Mouse (Mus musculus) MEL (cell line): ENCODE measurements around the gene Polr1e. TPM values are rescaled to one million over a fixed set of nuclear protein-coding genes. Genes with fewer than 3 reads are reported as not detected.
A peak's percentile ranks its signal among the peaks of the same experiment; 100 is the strongest.

Source experiments
- DNase-seq: peaks from one replicate; pipeline ENCODE4 v3.0.0; 2011; ENCODE audit warnings: low read depth, low spot score
- H3K27ac ChIP-seq: 2 replicates; pipeline ENCODE4 v1.5.1; 2012; ENCODE audit warnings: low read depth, mild to moderate bottlenecking, control low read depth, low read length, moderate library complexity; ENCODE audit not compliant: control insufficient read depth
- H3K27me3 ChIP-seq, 2 experiments: fragments of 150-350 bp in 1 of 2; sonication (generic) in 1 of 2; 2 replicates each; pipeline ENCODE4 v1.6.1; 2012; ENCODE audit warnings: low read length in 2 of 2, mild to moderate bottlenecking in 2 of 2, improper control_type of control experiment in 1 of 2, moderate library complexity in 1 of 2; ENCODE audit not compliant: insufficient read depth in 2 of 2, control insufficient read depth in 1 of 2
- H3K36me3 ChIP-seq, 2 experiments: 2 replicates each; pipeline ENCODE4 v1.6.1; 2012 to 2014; ENCODE audit warnings: low read length in 2 of 2, improper control_type of control experiment in 1 of 2, inconsistent platforms in 1 of 2, mild to moderate bottlenecking in 1 of 2; ENCODE audit not compliant: insufficient read depth in 2 of 2, control insufficient read depth in 1 of 2
- H3K4me1 ChIP-seq, 2 experiments: fragments of 150-350 bp in 1 of 2; sonication (generic) in 1 of 2; 2 replicates each; pipeline ENCODE4 v1.6.1; 2012; ENCODE audit warnings: low read length in 2 of 2, improper control_type of control experiment in 1 of 2, mild to moderate bottlenecking in 1 of 2; ENCODE audit not compliant: insufficient read depth in 2 of 2, control insufficient read depth in 1 of 2
- H3K4me3 ChIP-seq, 2 experiments: fragments of 150-350 bp in 1 of 2; sonication (generic) in 1 of 2; 2 replicates each; pipeline ENCODE4 v1.5.1; 2012; ENCODE audit warnings: low read depth in 2 of 2, low read length in 2 of 2, mild to moderate bottlenecking in 2 of 2, moderate library complexity in 2 of 2, control low read depth in 1 of 2, improper control_type of control experiment in 1 of 2; ENCODE audit not compliant: control insufficient read depth in 1 of 2, insufficient read depth in 1 of 2
- H3K79me2 ChIP-seq: 2 replicates; pipeline ENCODE4 v1.6.1; 2012; ENCODE audit warnings: mild to moderate bottlenecking, low read length, moderate library complexity; ENCODE audit not compliant: control insufficient read depth, poor library complexity, insufficient read depth
- H3K9ac ChIP-seq: 2 replicates; pipeline ENCODE4 v1.6.1; 2012; ENCODE audit warnings: low read depth, mild to moderate bottlenecking, control low read depth, low read length, moderate library complexity; ENCODE audit not compliant: control insufficient read depth, poor library complexity, severe bottlenecking
- H3K9me3 ChIP-seq: fragments of 150-350 bp; sonication (generic); replicated peaks from 2 replicates; pipeline ENCODE4 v1.6.1; 2012; ENCODE audit warnings: mild to moderate bottlenecking, low read length, improper control_type of control experiment, moderate library complexity; ENCODE audit not compliant: insufficient read depth
- BHLHE40 ChIP-seq: IDR thresholded peaks from 2 replicates; pipeline ENCODE4 v1.6.1; 2012; ENCODE audit warnings: low read depth, mild to moderate bottlenecking, inconsistent platforms, low read length, improper control_type of control experiment, borderline replicate concordance
- CHD1 ChIP-seq: IDR thresholded peaks from 2 replicates; pipeline ENCODE4 v1.6.1; 2012; ENCODE audit warnings: low read depth, mild to moderate bottlenecking, inconsistent platforms, low read length, improper control_type of control experiment
- CHD2 ChIP-seq: IDR thresholded peaks from 2 replicates; pipeline ENCODE4 v1.6.1; 2011; ENCODE audit warnings: low read length, improper control_type of control experiment
- CTCF ChIP-seq, 3 experiments: IDR thresholded peaks in 2 of 3; conservative IDR thresholded peaks in 1 of 3; 2 replicates each; pipeline ENCODE4 v1.5.1; 2011 to 2012; ENCODE audit warnings: low read length in 3 of 3, low read depth in 2 of 3, mild to moderate bottlenecking in 2 of 3, improper control_type of control experiment in 1 of 3, inconsistent platforms in 1 of 3, mixed read lengths in 1 of 3, moderate library complexity in 1 of 3; ENCODE audit not compliant: control insufficient read depth in 1 of 3, insufficient read depth in 1 of 3, poor library complexity in 1 of 3, severe bottlenecking in 1 of 3
- E2F4 ChIP-seq: IDR thresholded peaks from 2 replicates; pipeline ENCODE4 v1.6.1; 2011; ENCODE audit warnings: low read depth, low read length, improper control_type of control experiment, borderline replicate concordance
- ELF1 ChIP-seq: IDR thresholded peaks from 2 replicates; pipeline ENCODE4 v1.6.1; 2014; ENCODE audit warnings: low read depth, mild to moderate bottlenecking, inconsistent platforms, low read length, improper control_type of control experiment, moderate library complexity
- EP300 ChIP-seq, 2 experiments: IDR thresholded peaks; 2 replicates each; pipeline ENCODE4 v1.6.1; 2011; ENCODE audit warnings: improper control_type of control experiment in 2 of 2, low read length in 2 of 2, low read depth in 1 of 2, mild to moderate bottlenecking in 1 of 2
- ETS1 ChIP-seq: IDR thresholded peaks from 2 replicates; pipeline ENCODE4 v1.6.1; 2012; ENCODE audit warnings: low read depth, mild to moderate bottlenecking, inconsistent platforms, low read length, improper control_type of control experiment, moderate library complexity
- GABPA ChIP-seq: IDR thresholded peaks from 2 replicates; pipeline ENCODE4 v1.6.1; 2012; ENCODE audit warnings: low read depth, mild to moderate bottlenecking, inconsistent platforms, low read length, improper control_type of control experiment, moderate library complexity
- GATA1 ChIP-seq: IDR thresholded peaks from 2 replicates; pipeline ENCODE4 v1.6.1; 2011; ENCODE audit warnings: low read depth, low read length, improper control_type of control experiment
- HCFC1 ChIP-seq: IDR thresholded peaks from 2 replicates; pipeline ENCODE4 v1.6.1; 2012; ENCODE audit warnings: low read depth, mild to moderate bottlenecking, inconsistent platforms, low read length, improper control_type of control experiment, moderate library complexity
- JUND ChIP-seq: IDR thresholded peaks from 2 replicates; pipeline ENCODE4 v1.6.1; 2011; ENCODE audit warnings: low read depth, mild to moderate bottlenecking, improper control_type of control experiment, low read length
- KAT2A ChIP-seq: conservative IDR thresholded peaks from 2 replicates; pipeline ENCODE4 v1.6.1; 2012; ENCODE audit warnings: low read depth, low read length, improper control_type of control experiment, inconsistent platforms
- MAFK ChIP-seq: IDR thresholded peaks from 2 replicates; pipeline ENCODE4 v1.6.1; 2011; ENCODE audit warnings: low read depth, mild to moderate bottlenecking, low read length, improper control_type of control experiment, borderline replicate concordance
- MAX ChIP-seq: IDR thresholded peaks from 2 replicates; pipeline ENCODE4 v1.6.1; 2011; ENCODE audit warnings: low read length, improper control_type of control experiment
- MAZ ChIP-seq: IDR thresholded peaks from 2 replicates; pipeline ENCODE4 v1.6.1; 2012; ENCODE audit warnings: low read depth, mild to moderate bottlenecking, inconsistent platforms, low read length, improper control_type of control experiment
- MEF2A ChIP-seq: IDR thresholded peaks from 2 replicates; pipeline ENCODE4 v1.6.1; 2014; ENCODE audit warnings: low read depth, mild to moderate bottlenecking, inconsistent platforms, low read length, improper control_type of control experiment; ENCODE audit not compliant: poor library complexity, insufficient replicate concordance, severe bottlenecking; ENCODE audit errors: extremely low read depth
- MXI1 ChIP-seq: IDR thresholded peaks from 2 replicates; pipeline ENCODE4 v1.6.1; 2011; ENCODE audit warnings: mild to moderate bottlenecking, low read depth, low read length, improper control_type of control experiment
- MYB ChIP-seq: IDR thresholded peaks from 2 replicates; pipeline ENCODE4 v1.6.1; 2011; ENCODE audit warnings: mild to moderate bottlenecking, low read depth, low read length, improper control_type of control experiment
- MYC ChIP-seq: IDR thresholded peaks from 2 replicates; pipeline ENCODE4 v1.6.1; 2011; ENCODE audit warnings: low read depth, mild to moderate bottlenecking, low read length, improper control_type of control experiment, moderate library complexity
- NRF1 ChIP-seq: IDR thresholded peaks from 2 replicates; pipeline ENCODE4 v1.6.1; 2014; ENCODE audit warnings: low read depth, mild to moderate bottlenecking, inconsistent platforms, low read length, improper control_type of control experiment, moderate library complexity; ENCODE audit not compliant: poor library complexity, insufficient read depth, severe bottlenecking
- POLR2A ChIP-seq, 2 experiments: IDR thresholded peaks; 2 replicates each; pipeline ENCODE4 v1.6.1; 2011 to 2012; ENCODE audit warnings: low read length in 2 of 2, mild to moderate bottlenecking in 2 of 2, control low read depth in 1 of 2, improper control_type of control experiment in 1 of 2, low read depth in 1 of 2, moderate library complexity in 1 of 2; ENCODE audit not compliant: control insufficient read depth in 1 of 2, insufficient read depth in 1 of 2, poor library complexity in 1 of 2
- POLR2AphosphoS2 ChIP-seq: IDR thresholded peaks from 2 replicates; pipeline ENCODE4 v1.6.1; 2011; ENCODE audit warnings: low read length, improper control_type of control experiment
- RAD21 ChIP-seq: IDR thresholded peaks from 2 replicates; pipeline ENCODE4 v1.6.1; 2011; ENCODE audit warnings: mild to moderate bottlenecking, low read depth, low read length, improper control_type of control experiment
- RCOR1 ChIP-seq: IDR thresholded peaks from 2 replicates; pipeline ENCODE4 v1.6.1; 2012; ENCODE audit warnings: low read depth, mild to moderate bottlenecking, inconsistent platforms, low read length, improper control_type of control experiment
- SIN3A ChIP-seq: IDR thresholded peaks from 2 replicates; pipeline ENCODE4 v1.6.1; 2012; ENCODE audit warnings: low read length, improper control_type of control experiment, inconsistent platforms
- TAL1 ChIP-seq: IDR thresholded peaks from 2 replicates; pipeline ENCODE4 v1.6.1; 2012; ENCODE audit warnings: mild to moderate bottlenecking, inconsistent platforms, low read length, moderate library complexity, mixed read lengths
- TBP ChIP-seq: IDR thresholded peaks from 2 replicates; pipeline ENCODE4 v1.8.0; 2011; ENCODE audit warnings: low read depth, low read length, improper control_type of control experiment
- TCF12 ChIP-seq: IDR thresholded peaks from 2 replicates; pipeline ENCODE4 v1.6.1; 2014; ENCODE audit warnings: low read depth, mild to moderate bottlenecking, inconsistent platforms, low read length, improper control_type of control experiment, moderate library complexity
- UBTF ChIP-seq: IDR thresholded peaks from 2 replicates; pipeline ENCODE4 v1.6.1; 2012; ENCODE audit warnings: low read depth, mild to moderate bottlenecking, inconsistent platforms, low read length, improper control_type of control experiment, moderate library complexity, borderline replicate concordance; ENCODE audit not compliant: insufficient read depth
- USF2 ChIP-seq, 2 experiments: IDR thresholded peaks; 2 replicates each; pipeline ENCODE4 v1.6.1; 2011 to 2012; ENCODE audit warnings: improper control_type of control experiment in 2 of 2, low read length in 2 of 2, borderline replicate concordance in 1 of 2, inconsistent platforms in 1 of 2, low read depth in 1 of 2, mild to moderate bottlenecking in 1 of 2; ENCODE audit not compliant: insufficient read depth in 1 of 2
- ZKSCAN1 ChIP-seq: IDR thresholded peaks from 2 replicates; pipeline ENCODE4 v1.6.1; 2012; ENCODE audit warnings: low read depth, mild to moderate bottlenecking, inconsistent platforms, low read length, improper control_type of control experiment, moderate library complexity
- ZMIZ1 ChIP-seq: IDR thresholded peaks from 2 replicates; pipeline ENCODE4 v1.6.1; 2012; ENCODE audit warnings: low read depth, mild to moderate bottlenecking, inconsistent platforms, low read length, improper control_type of control experiment, moderate library complexity
- ZNF384 ChIP-seq: IDR thresholded peaks from 2 replicates; pipeline ENCODE4 v1.6.1; 2012; ENCODE audit warnings: low read depth, mild to moderate bottlenecking, inconsistent platforms, low read length, improper control_type of control experiment
- polyA plus RNA-seq, 2 experiments: library from polyadenylated mRNA; stranded (reverse) in 1 of 2; unstranded in 1 of 2; fragments of >175 nt in 1 of 2; fragments of >200 nt in 1 of 2; gene quantifications; 2 replicates each; pipeline versions ENCODE4 v1.2.1 to v1.2.4; 2012; ENCODE audit warnings: low replicate concordance in 2 of 2, low read depth in 1 of 2; ENCODE audit not compliant: insufficient read length in 2 of 2, insufficient read depth in 1 of 2, missing spikeins in 1 of 2
- total RNA-seq: library from RNA; depleted of rRNA; stranded (reverse); fragments of 300-350 nt; gene quantifications from 2 replicates; pipeline ENCODE4 v1.2.3, GENCODE M21; 2012

The Polr1e gene
- total and polyA plus RNA-seq, 3 experiments: 40.8 to 51.5 TPM; not detected in 1

DNA sequence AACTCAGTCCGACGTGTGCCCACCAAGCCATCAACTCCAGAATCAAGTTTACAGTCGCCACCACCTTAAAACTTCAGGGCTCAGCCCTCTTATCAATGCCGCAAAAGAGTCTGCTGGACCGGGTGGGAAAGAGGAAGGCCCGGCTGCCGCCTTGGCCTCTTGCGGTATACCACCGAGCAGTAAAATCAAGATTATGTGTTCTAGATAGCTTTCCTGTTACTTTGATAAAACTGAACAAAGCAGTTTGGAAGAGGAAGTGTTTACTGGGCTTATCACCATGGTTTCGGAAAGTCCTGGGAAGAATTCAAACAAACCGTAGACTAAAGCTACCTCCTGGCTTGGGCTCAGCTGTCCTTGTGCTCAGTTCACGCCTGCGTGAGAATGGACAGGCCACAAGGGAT lies 5.4 kb upstream of the Polr1e start:
- Histone ChIP-seq H3K79me2 (peaks cover 16% of the 10 kb centered on the region), H3K4me3 (peak overlapping the region; percentile 67 to 72), H3K27ac (peak overlapping the region; percentile 97), H3K4me1 (peaks cover 4 to 20% of the 10 kb centered on the region in 2 experiments; a peak in 3 of 4 replicates), H3K9ac (peak overlapping the region; percentile 66), H3K27me3 (no peaks in the 10 kb centered on the region), H3K9me3 (no peaks in the 10 kb centered on the region), H3K36me3 (peaks cover 0 to 21% of the 10 kb centered on the region in 2 experiments; a peak in 2 of 4 replicates)
- TF ChIP-seq ETS1 (peak; percentile 91), SIN3A (peak; percentile 89), MXI1 (peak; percentile 13; the same call in 1 of the 2 replicates), ZMIZ1 (no peak), POLR2AphosphoS2 (no peak), MAZ (peak; percentile 77), JUND (no peak), MYC (peak; percentile 82; the same call in 1 of the 2 replicates), GATA1 (peak; percentile 97), MAX (peak; percentile 67; the same call in 1 of the 2 replicates), TAL1 (peak; percentile 46), POLR2A (IDR thresholded peaks at IDR 0.05; ENCODE audit: control insufficient read depth in 1 of 2, insufficient read depth in 1 of 2, low read depth in 1 of 2, low read length in 2 of 2, poor library complexity in 1 of 2) (peak; percentile 5 to 38; a peak in 1 of 4 replicates), CHD1 (no peak; the same call in 1 of the 2 replicates), USF2 (IDR thresholded peaks at IDR 0.05; ENCODE audit: borderline replicate concordance in 1 of 2, insufficient read depth in 1 of 2, low read depth in 1 of 2, low read length in 2 of 2) (no peak), NRF1 (peak; percentile 40; the same call in 1 of the 2 replicates), RCOR1 (peak; percentile 99), HCFC1 (no peak), MEF2A (no peak), CHD2 (no peak), GABPA (no peak), CTCF (IDR thresholded peaks at IDR 0.05 in 2 of 3, conservative IDR thresholded peaks at IDR 0.05 in 1 of 3; ENCODE audit: control insufficient read depth in 1 of 3, insufficient read depth in 1 of 3, low read depth in 2 of 3, low read length in 3 of 3, poor library complexity in 1 of 3, severe bottlenecking in 1 of 3) (no peak), ZKSCAN1 (no peak), E2F4 (0 out of 2 replicates have a peak, but pooled peaks have one; percentile 53), TCF12 (peak; percentile 88), TBP (peak; percentile 32; the same call in 1 of the 2 replicates), RAD21 (no peak), ELF1 (peak; percentile 52; the same call in 1 of the 2 replicates), ZNF384 (no peak), UBTF (0 out of 2 replicates have a peak, but pooled peaks have one; percentile 59), MAFK (peak; percentile 84; the same call in 1 of the 2 replicates), EP300 (IDR thresholded peaks at IDR 0.05; ENCODE audit: low read depth in 1 of 2, low read length in 2 of 2) (peak; percentile 96 to 98), MYB (peak; percentile 79), BHLHE40 (peak; percentile 60; the same call in 1 of the 2 replicates), KAT2A (no peak)
- DNase-seq: peak; percentile 87
